Mouse (Mus musculus): ENCODE data around the gene Inka1.
A peak's percentile ranks its signal among the peaks of the same experiment; 100 is the strongest.

Gene Inka1

DNA sequence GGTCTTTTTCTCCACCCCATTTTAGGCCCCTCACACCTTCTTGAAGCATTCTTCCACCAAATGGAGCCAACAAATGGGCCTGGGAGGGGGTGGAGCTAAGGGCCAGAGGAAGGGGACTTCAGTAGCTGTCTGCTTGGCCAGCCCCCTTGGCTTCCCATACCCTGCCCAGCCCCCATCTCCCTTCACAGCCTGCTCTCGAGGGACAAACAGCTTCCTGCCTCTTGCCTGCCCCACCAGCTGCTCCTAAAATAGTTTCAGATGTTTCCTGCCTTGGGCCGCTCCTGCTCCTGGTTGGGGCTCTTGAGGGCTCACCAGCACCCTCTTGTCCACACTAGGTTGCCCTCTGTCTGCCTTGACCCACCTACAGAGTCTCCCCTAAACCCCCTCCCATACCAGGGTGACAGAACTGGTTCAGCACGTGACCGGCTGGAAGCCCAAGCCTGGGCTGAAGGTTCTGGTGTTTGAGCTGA, 2.2 kb downstream of the Inka1 start:
- DNase-seq: peak; percentile 88

- DNase-seq: peak; percentile 84
These were observed 2.9 kb downstream of the Inka1 start, which contains the start of gene Gm20661 for GRCm38 (mm10) chr9:107982681-107983346. Gm20661 (plus strand) TSS chr9:107983058.

- DNase-seq: no peak
These were observed 3.7 kb downstream of the Inka1 start for GRCm38 (mm10) chr9:107981684-107982605.

DNA sequence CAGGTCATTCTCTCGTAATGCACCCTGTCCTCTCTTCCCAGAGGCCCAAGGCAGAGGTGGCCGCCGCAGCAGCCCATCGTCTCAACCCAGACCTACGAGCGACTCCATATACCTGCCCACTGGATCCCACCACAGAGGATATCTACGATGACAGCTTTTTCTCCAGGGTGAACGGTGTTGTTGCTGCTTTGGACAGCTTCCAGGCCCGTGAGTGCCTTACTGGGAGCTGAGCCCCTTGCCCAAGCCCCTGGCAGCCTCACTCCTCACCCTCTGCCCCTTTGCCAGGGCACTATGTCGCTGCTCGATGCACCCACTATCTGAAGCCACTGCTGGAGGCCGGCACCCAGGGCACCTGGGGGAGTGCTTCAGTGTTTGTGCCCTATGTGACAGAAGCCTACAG, 6.9 kb downstream of the Inka1 start:
- no peak for DNase-seq

GRCm38 (mm10) chr9:107975399-107976386, 10.0 kb downstream of the Inka1 start, which contains the start of gene Uba7:
Uba7 (plus strand) TSS chr9:107975505.
- DNase-seq: peak; percentile 71

DNA sequence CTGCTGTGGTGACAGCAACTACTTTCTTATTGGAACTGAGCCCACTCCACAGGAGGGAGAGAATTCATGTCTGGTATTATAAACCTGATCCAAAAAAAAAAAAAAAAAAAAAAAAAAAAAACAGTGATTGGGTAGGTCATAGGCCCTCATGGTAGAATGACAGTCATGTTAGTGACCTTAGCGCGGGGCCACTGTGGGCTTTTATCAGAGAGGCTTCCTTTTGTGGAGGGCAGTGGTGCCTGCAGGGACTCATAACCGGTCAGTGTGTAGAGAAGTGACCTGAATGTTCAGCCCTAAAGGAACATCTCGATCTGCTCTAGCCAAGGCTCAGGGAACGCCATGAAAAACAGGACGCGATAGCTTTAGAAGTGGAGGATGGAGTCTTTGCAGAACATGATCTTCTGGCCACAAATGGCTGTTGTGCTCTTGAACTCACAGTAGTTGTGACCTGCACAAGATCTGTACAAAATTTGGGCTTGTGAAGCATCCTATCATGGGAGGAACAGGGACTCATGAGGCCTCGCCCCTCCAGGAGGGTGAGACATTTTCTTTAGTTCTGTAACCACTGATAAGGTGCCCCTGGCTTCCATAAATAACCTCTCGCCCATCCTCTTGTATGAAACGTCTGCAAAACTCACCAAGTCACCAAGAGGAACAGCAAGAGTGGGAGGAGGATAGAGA, 11.0 kb downstream of the Inka1 start:
- no peak for DNase-seq

- peak; percentile 54 for DNase-seq
These were observed 13.8 kb downstream of the Inka1 start for GRCm38 (mm10) chr9:107971690-107972541.

DNA sequence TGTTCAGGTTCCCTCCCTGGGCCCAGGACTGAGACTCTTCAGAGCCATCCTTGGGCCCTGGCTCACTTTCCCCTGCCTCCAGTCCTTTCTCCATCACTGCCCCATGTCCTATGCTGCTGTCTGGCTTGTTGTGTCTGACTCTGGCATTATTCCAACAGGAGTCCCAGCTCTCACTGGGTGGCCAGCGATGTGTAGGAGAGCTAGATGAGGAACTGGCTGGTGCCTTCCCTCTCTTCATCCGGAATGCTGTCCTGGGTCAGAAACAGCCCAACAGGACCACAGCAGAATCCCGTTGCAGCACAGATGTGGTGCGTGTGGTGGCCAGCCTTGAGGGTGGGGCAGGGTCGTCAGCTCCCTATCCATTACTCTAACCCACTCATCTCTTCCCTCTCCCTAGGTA, 15.4 kb downstream of the Inka1 start:
- DNase-seq: no peak

GRCm38 (mm10) chr9:107968531-107968930, 17.1 kb downstream of the Inka1 start:
- DNase-seq: no peak

DNA sequence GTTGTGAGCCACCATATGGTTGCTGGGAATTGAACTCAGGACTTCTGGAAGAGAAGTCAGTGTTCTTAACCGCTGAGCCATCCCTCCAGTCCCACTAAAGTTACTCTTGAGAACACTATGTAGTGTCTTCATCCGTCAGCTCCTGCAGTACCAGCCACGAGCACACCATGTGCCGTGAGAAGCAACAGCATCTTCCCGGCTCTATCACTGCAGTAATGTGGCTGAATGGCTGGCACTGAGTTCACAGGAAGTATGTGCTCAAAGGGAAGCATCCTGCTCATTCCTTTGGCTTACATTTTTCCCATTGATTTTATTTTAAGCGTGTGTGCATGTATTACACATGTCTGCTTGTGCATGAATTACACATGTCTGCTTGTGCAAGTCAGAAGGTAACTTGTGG, 18.2 kb downstream of the Inka1 start:
- peak; percentile 44 for DNase-seq

GRCm38 (mm10) chr9:107966676-107967075, 19.0 kb downstream of the Inka1 start:
- DNase-seq: no peak

DNA sequence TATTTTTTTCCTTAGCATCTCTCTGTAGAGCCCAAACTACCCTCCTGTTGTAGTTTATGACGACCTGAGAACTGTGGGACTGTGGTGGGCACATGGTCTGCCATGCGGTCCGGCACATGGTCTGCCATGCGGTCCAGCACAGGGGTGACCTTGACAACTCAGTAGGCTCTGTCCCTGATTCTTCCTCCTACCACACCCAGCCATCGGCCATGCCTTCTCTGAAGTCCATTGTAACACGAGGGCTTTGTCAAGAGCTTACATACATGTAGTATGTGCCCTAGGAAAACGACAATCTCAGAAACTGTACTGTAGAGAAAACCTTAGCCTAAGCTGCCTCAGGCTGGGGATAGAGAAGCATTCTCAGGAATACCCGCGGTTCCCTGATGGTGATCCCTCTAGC, 21.0 kb downstream of the Inka1 start:
- no peak for DNase-seq

DNA sequence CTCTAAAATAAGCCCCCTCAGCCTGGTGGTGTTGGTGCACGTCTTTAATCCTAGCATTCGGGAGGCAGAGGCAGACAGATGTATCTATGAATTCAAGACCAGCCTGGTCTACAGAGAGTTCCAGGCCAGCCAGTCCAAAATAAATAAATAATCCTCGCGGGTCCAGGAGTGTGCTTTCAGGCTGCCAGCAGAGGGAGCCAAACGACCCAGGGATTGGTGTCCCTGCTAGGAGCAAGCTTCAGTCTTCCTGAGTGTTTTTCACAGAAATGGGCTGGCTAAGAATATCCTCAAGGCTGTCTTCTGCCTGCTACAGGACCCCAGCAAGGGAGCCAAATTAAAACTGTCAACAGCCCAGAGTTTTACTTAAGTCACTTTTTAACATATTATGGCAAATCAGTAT, 22.0 kb downstream of the Inka1 start:
- peak; percentile 88 for DNase-seq

- DNase-seq: no peak
These were observed 22.8 kb downstream of the Inka1 start for GRCm38 (mm10) chr9:107962916-107963315.

DNA sequence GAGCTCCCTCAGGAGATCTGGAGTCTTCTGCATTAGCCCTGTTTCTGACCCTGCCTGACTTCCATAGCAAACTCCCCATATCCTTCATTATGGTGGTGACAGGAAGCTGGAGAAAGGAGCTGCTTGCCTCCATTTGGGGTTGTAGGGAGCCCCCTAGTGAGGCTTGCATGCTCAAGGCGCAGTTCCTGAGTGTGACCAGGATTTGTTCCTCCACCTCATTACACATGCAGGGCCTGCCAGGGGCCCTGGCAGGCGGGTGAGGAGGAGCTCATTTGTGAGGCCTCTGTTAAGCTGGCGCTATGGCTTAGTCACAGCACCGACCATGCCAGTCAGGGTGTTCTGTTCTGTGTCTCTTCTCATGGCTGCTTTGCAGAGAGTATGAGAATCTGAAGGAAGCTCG, 23.8 kb downstream of the Inka1 start:
- DNase-seq: no peak

GRCm38 (mm10) chr9:107961351-107961762, 24.3 kb downstream of the Inka1 start:
- DNase-seq: no peak

- DNase-seq: no peak
These were observed 24.8 kb downstream of the Inka1 start for GRCm38 (mm10) chr9:107960928-107961327.

GRCm38 (mm10) chr9:107959896-107960295, 25.8 kb downstream of the Inka1 start:
- no peak for DNase-seq

GRCm38 (mm10) chr9:107957141-107957540, 28.5 kb downstream of the Inka1 start:
- no peak for DNase-seq

- DNase-seq: no peak
These were observed 29.9 kb downstream of the Inka1 start for GRCm38 (mm10) chr9:107955613-107956289.

All from lung, postnatal 36 days (tissue).